Mouse (Mus musculus): ENCODE data around the gene BC028528.

DNA sequence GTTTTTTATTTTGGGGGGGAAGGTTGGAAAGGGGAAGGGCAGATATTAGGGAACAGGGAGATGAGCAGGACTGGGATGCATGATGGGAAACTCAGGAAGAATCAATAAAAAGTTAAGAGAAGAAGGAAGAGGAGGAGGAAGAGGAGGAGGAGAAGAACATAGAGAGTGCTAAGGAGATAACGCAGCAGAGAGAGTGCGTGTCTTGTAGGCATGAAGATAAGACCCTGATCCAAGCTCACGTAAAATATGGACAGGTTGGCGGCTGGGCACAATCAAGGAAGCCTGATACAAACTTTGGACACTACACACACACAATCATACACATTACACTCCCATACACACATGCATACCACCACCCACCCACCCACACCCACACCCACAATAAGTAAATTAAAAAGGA is 22.9 kb upstream of the BC028528 start:
- TF ChIP-seq CTCF (conservative IDR thresholded peaks at IDR 0.05; ENCODE audit: insufficient read depth, insufficient read length, low read depth, low read length) (no peak), POLR2A (IDR thresholded peaks at IDR 0.05; ENCODE audit: low read depth, low read length) (no peak)
